Mouse (Mus musculus) olfactory bulb, adult 2 months (tissue): ENCODE data around the gene Plscr3. TPM values are rescaled to one million over a fixed set of nuclear protein-coding genes. Genes with fewer than 3 reads are reported as not detected.
A peak's percentile ranks its signal among the peaks of the same experiment; 100 is the strongest.

Experiments used
- H3K27ac ChIP-seq: fragments of 200-500 bp; 2 replicates; pipeline ENCODE4 v1.5.1; 2012; ENCODE audit warnings: low read depth, low read length; ENCODE audit not compliant: insufficient read depth
- H3K4me1 ChIP-seq: fragments of 200-500 bp; 2 replicates; pipeline ENCODE4 v1.6.1; 2012; ENCODE audit warnings: low read length; ENCODE audit not compliant: control insufficient read depth, insufficient read depth
- H3K4me3 ChIP-seq: fragments of 200-500 bp; 2 replicates; pipeline ENCODE4 v1.5.1; 2012; ENCODE audit warnings: mild to moderate bottlenecking, low read depth, low read length, moderate library complexity; ENCODE audit not compliant: insufficient read depth
- CTCF ChIP-seq: fragments of 200-500 bp; IDR thresholded peaks from 2 replicates; pipeline ENCODE4 v1.5.1; 2012; ENCODE audit warnings: low read depth, mild to moderate bottlenecking, low read length, moderate library complexity; ENCODE audit not compliant: insufficient read depth
- POLR2A ChIP-seq: fragments of 200-500 bp; IDR thresholded peaks from 2 replicates; pipeline ENCODE4 v1.6.1; 2012; ENCODE audit warnings: mild to moderate bottlenecking, low read depth, low read length, moderate library complexity; ENCODE audit not compliant: insufficient read depth
- WGBS: fragments of 180-500 bp; shearing (Covaris S2); methylation state at CpG from one replicate; pipeline ENCODE4 v1.1.7; 2018; 5-methylcytosine and 5-hydroxymethylcytosine counted together
- polyA plus RNA-seq: library from polyadenylated mRNA; stranded (reverse); fragments of >200 nt; gene quantifications from 2 replicates; pipeline ENCODE4 v1.2.4, GENCODE M21; 2012; ENCODE audit warnings: low replicate concordance; ENCODE audit not compliant: missing spikeins, insufficient read depth, insufficient read length

Plscr3 gene
- polyA plus RNA-seq, 1 experiment: not detected

DNA sequence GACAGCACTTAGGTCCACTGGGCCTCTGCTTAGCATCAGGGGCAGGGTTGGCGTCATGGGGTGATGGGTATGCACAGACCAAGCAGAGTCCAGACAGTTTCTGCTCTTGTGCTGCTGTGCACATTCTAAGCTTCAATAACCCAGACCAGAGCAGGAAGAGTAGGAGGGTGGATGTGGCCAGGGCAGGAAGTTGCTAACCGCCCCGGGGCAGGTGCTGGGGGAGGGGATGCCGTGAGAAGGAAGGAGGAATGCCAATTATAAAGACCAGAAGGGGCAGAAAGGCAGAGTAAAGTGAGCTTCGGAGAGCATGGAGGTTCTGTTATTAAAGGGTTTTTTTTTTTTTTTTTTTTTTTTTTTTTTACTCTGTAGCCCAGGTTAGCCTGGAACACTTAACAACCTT, 48.5 kb downstream of the Plscr3 start:
- Histone ChIP-seq H3K4me1 (no peaks in the 10 kb centered on the region), H3K4me3 (no peak overlapping the region; the same call in 1 of the 2 replicates), H3K27ac (no peak overlapping the region)
- 76% methylated on average over 5 of the region's 5 CpGs for WGBS
- TF ChIP-seq POLR2A: no peak
- no peak for TF ChIP-seq CTCF

DNA sequence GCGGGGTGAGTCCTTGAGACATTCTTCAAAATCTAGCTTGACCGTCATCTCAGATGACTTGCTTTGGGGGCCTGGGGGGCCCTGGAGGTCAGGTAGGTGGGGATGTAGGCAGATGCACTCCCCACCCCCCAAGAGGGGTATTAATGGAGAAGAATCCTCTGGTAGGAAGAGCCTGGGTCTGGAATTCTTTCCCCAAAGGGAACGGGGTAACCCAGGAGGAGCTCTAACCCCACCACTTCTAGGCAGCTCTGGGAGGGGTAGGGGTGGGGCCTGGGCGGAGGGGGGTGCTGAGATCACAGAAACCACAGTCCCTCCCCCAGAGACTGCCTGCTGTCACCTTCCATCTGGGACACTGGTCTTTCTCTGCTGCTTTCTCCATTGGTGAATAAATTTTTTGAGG, 49.1 kb downstream of the Plscr3 start, which contains the start of gene Acap1:
Gene Acap1 (minus strand): TSS at position 249 of the 400 bp plus-strand sequence.
- no peak within 1 kb of the TSS for H3K27ac ChIP-seq
- WGBS: 88% methylated on average over 4 of the region's 4 CpGs
- TF ChIP-seq CTCF (no peak), POLR2A (no peak)
- H3K4me3 ChIP-seq: no peak within 1 kb of the TSS; the same call in 1 of the 2 replicates
- peaks cover 2% of the 10 kb centered on the region; the same call in 1 of the 2 replicates for H3K4me1 ChIP-seq

DNA sequence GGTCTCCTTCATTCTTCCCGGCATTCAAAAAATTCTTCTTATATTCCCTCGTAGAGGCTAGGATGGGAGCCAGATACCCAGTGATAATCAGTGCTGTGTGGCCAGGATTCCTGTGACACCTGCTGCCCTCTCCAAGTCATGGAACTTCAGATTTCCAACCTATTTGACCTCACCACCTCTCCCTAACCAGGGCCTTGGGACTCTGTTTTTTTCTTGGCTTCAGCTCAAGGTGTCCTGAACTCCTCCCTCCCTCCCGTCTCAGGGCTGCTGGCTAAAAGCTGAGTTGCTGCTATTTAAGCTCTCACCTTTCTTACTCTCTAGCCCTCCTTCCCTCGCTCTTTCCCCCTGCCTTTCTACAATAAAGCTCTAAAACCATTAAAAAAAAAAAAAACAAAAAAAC, 53.7 kb downstream of the Plscr3 start:
- Histone ChIP-seq H3K4me1 (peaks cover 14% of the 10 kb centered on the region), H3K4me3 (no peak overlapping the region), H3K27ac (no peak overlapping the region)
- no peak for TF ChIP-seq POLR2A
- TF ChIP-seq CTCF: no peak
- 15% methylated on average over 4 of the region's 4 CpGs for WGBS

DNA sequence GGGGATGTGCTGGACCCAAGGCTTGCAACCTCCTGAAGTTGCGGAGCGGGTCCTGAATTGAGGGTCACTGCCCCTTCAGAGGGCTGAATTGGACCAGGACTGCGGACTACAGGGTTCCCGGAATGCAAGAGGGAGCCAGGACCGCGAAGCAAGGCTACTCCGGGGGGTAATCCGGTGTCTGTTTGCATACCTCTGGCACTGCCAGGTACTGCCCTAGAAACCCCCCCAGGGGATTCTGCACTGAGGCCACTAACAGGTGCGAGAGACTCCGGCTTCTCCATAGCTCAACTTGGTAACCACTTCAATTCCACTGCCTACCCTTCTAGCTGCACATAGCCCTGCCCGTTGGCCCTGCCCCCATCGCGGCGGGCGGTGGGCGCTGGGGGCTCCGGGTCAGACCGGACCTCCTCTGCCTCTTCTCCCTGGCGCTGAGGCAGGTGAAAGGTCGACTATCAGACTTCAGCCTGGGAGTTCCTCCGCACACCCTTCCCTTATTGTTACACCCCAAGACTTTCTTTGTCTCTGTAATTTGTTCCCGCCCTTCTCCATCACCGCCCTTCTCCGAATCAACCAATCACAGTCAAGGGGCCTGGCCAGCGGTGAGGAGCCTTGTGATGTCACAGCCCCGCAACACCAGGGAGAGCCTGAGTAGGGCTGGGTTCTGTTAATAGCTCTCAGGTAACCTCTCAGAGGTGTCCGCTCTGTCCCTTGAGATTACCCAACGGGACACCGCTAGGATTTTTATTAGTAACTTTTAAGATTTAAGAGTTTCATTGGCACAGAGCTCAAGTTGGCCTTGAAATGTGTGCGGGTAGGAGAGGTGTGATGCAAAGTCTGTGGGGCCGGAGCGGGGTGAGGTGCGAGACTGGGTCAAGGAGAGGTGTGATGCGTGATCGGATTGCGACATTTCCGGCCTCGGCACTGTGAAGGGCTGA, 54.6 kb downstream of the Plscr3 start, which contains the start of the genes 2810408A11Rik and Neurl4:
Gene 2810408A11Rik (minus strand): TSS at position 517 of the 935 bp plus-strand sequence.
Gene Neurl4 (plus strand): TSS at position 602 of the 935 bp plus-strand sequence.
- no peak for TF ChIP-seq CTCF
- TF ChIP-seq POLR2A: peak; percentile 65; the same call in 1 of the 2 replicates
- WGBS: under 1% methylated on average over 38 of the region's 38 CpGs
- H3K4me1 ChIP-seq: peaks cover 14% of the 10 kb centered on the region
- peak within 1 kb of the TSS; percentile 67 for H3K4me3 ChIP-seq
- peak within 1 kb of the TSS; percentile 92 for H3K27ac ChIP-seq

DNA sequence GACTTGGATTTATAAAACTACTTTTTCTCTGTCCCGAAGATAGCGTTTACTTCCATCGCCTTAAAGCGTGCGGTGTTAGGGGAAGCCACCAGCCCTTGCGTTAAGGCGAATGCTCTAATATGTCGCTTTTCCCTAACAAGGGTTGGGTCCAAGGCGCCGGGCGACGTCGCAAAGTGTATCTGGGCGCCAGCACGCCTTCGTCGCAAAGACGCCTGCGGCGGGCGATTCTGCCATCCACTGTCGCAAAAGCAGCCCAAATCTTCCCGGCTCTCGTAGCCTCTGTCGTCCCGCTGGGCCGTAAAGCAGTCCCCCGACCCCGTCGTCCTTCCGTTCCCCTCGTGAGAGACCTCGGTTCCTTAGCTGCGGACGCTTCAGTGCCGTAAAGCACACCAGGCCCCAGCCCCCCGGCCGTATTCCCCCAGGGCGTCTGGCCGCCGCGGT, 55.2 kb downstream of the Plscr3 start:
- no peak; the same call in 1 of the 2 replicates for TF ChIP-seq POLR2A
- TF ChIP-seq CTCF: no peak
- Histone ChIP-seq H3K4me1 (peaks cover 14% of the 10 kb centered on the region), H3K4me3 (peak overlapping the region; percentile 67), H3K27ac (peak overlapping the region; percentile 92)
- under 1% methylated on average over 42 of the region's 42 CpGs for WGBS

Other genes with a start within 250 kb of the Plscr3 start
- 162 TPM in 1 of 2 replicates, not detected in the other for gene Atp1b2, start 240.4 kb upstream of the Plscr3 start, polyA plus RNA-seq
- gene Shbg, start 228.5 kb upstream of the Plscr3 start, polyA plus RNA-seq: not detected in 2 replicates
- gene Sat2, start 224.4 kb upstream of the Plscr3 start, polyA plus RNA-seq: not detected in 2 replicates
- gene Fxr2, start 213.4 kb upstream of the Plscr3 start, polyA plus RNA-seq: not detected in 2 replicates
- not detected in 2 replicates for gene Sox15, start 191.1 kb upstream of the Plscr3 start, polyA plus RNA-seq
- not detected in 2 replicates for gene Mpdu1, start 183.7 kb upstream of the Plscr3 start, polyA plus RNA-seq
- gene Cd68, start 180.2 kb upstream of the Plscr3 start, polyA plus RNA-seq: not detected in 2 replicates
- 796 TPM in 1 of 2 replicates, not detected in the other for gene Eif4a1, start 174.0 kb upstream of the Plscr3 start, polyA plus RNA-seq
- not detected in 2 replicates for gene Senp3, start 164.3 kb upstream of the Plscr3 start, polyA plus RNA-seq
- not detected in 2 replicates for gene Tnfsf13, start 160.6 kb upstream of the Plscr3 start, polyA plus RNA-seq
- not detected in 2 replicates for gene Tnfsf12, start 150.5 kb upstream of the Plscr3 start, polyA plus RNA-seq
- not detected in 2 replicates for gene Tnfsfm13, start 150.3 kb upstream of the Plscr3 start, polyA plus RNA-seq
- 105 TPM in 2 replicates for gene Polr2a, start 87.7 kb upstream of the Plscr3 start, polyA plus RNA-seq
- not detected in 2 replicates for gene Slc35g3, start 84.4 kb upstream of the Plscr3 start, polyA plus RNA-seq
- gene Zbtb4, start 80.5 kb upstream of the Plscr3 start, polyA plus RNA-seq: 250 TPM in 1 of 2 replicates, not detected in the other
- gene Chrnb1, start 50.4 kb upstream of the Plscr3 start, polyA plus RNA-seq: not detected in 2 replicates
- gene Fgf11, start 44.5 kb upstream of the Plscr3 start, polyA plus RNA-seq: not detected in 2 replicates
- not detected in 2 replicates for gene Tmem102, start 40.8 kb upstream of the Plscr3 start, polyA plus RNA-seq
- gene Gm39566, start 31.1 kb upstream of the Plscr3 start, polyA plus RNA-seq: not detected in 2 replicates
- gene Spem2, start 27.9 kb upstream of the Plscr3 start, polyA plus RNA-seq: not detected in 2 replicates
- not detected in 2 replicates for gene Spem1, start 24.2 kb upstream of the Plscr3 start, polyA plus RNA-seq
- 82.2 TPM in 1 of 2 replicates, not detected in the other for gene Nlgn2, start 8.6 kb upstream of the Plscr3 start, polyA plus RNA-seq
- not detected in 2 replicates for gene Tmem256, start 7.9 kb upstream of the Plscr3 start, polyA plus RNA-seq
- gene Tnk1, start 12.4 kb downstream of the Plscr3 start, polyA plus RNA-seq: not detected in 2 replicates
- not detected in 2 replicates for gene Tmem95, start 31.6 kb downstream of the Plscr3 start, polyA plus RNA-seq
- gene Kctd11, start 35.0 kb downstream of the Plscr3 start, polyA plus RNA-seq: not detected in 2 replicates
- gene Acap1, start 49.2 kb downstream of the Plscr3 start, polyA plus RNA-seq: 120 TPM in 1 of 2 replicates, not detected in the other
- not detected in 2 replicates for gene 2810408A11Rik, start 54.6 kb downstream of the Plscr3 start, polyA plus RNA-seq
- gene Neurl4, start 54.7 kb downstream of the Plscr3 start, polyA plus RNA-seq: not detected in 2 replicates
- not detected in 2 replicates for gene Gps2, start 67.5 kb downstream of the Plscr3 start, polyA plus RNA-seq
- gene Eif5a, start 75.6 kb downstream of the Plscr3 start, polyA plus RNA-seq: 516 and 653 TPM in 2 replicates
- not detected in 2 replicates for gene Ybx2, start 89.4 kb downstream of the Plscr3 start, polyA plus RNA-seq
- gene Slc2a4, start 101.8 kb downstream of the Plscr3 start, polyA plus RNA-seq: not detected in 2 replicates
- gene Cldn7, start 118.4 kb downstream of the Plscr3 start, polyA plus RNA-seq: not detected in 2 replicates
- gene Ctdnep1, start 134.8 kb downstream of the Plscr3 start, polyA plus RNA-seq: not detected in 2 replicates
- not detected in 2 replicates for gene Elp5, start 136.1 kb downstream of the Plscr3 start, polyA plus RNA-seq
- gene Gabarap, start 144.8 kb downstream of the Plscr3 start, polyA plus RNA-seq: not detected in 2 replicates
- not detected in 2 replicates for gene Phf23, start 149.4 kb downstream of the Plscr3 start, polyA plus RNA-seq
- not detected in 2 replicates for gene Dvl2, start 154.2 kb downstream of the Plscr3 start, polyA plus RNA-seq
- not detected in 2 replicates for gene Acadvl, start 169.0 kb downstream of the Plscr3 start, polyA plus RNA-seq
- 210 and 442 TPM in 2 replicates for gene Dlg4, start 170.6 kb downstream of the Plscr3 start, polyA plus RNA-seq
- gene Asgr1, start 207.7 kb downstream of the Plscr3 start, polyA plus RNA-seq: not detected in 2 replicates
- gene Asgr2, start 246.3 kb downstream of the Plscr3 start, polyA plus RNA-seq: not detected in 2 replicates